Mouse (Mus musculus) embryonic facial prominence, embryonic 14.5 days (tissue): Measurements from ENCODE around the gene Cenpx. TPM values are rescaled to one million over a fixed set of nuclear protein-coding genes. Genes with fewer than 3 reads are reported as not detected.

Source experiments
- ATAC-seq: fragments of 200-750 bp; cut with Nextera tagmentation; 2 replicates; pipeline ENCODE4 v1.8.0; 2017; ENCODE audit warnings: low read depth, moderate number of reproducible peaks, moderate TSS enrichment
- DNase-seq: peaks from one replicate; pipeline ENCODE4 v3.0.0-alpha.2; 2015; ENCODE audit warnings: low spot score
- H3K27ac ChIP-seq: fragments of 300-500 bp; sonication (generic); replicated peaks from 2 replicates; pipeline ENCODE4 v1.5.1; 2014; ENCODE audit warnings: low read depth, mild to moderate bottlenecking, low read length, moderate library complexity
- H3K27me3 ChIP-seq: fragments of 300-500 bp; sonication (generic); replicated peaks from 2 replicates; pipeline ENCODE4 v1.6.1; 2014; ENCODE audit warnings: low read length; ENCODE audit not compliant: control insufficient read depth, insufficient read depth
- H3K36me3 ChIP-seq: fragments of 300-500 bp; sonication (generic); 2 replicates; pipeline ENCODE4 v1.6.1; 2014; ENCODE audit warnings: low read length, mixed read lengths; ENCODE audit not compliant: control insufficient read depth, insufficient read depth
- H3K4me1 ChIP-seq: fragments of 300-500 bp; sonication (generic); 2 replicates; pipeline ENCODE4 v1.6.1; 2014; ENCODE audit warnings: antibody characterized with exemption, low read length; ENCODE audit not compliant: control insufficient read depth, insufficient read depth
- H3K4me2 ChIP-seq: fragments of 300-500 bp; sonication (generic); 2 replicates; pipeline ENCODE4 v1.6.1; 2014; ENCODE audit warnings: low read depth, mild to moderate bottlenecking, low read length, moderate library complexity, mixed read lengths
- H3K4me3 ChIP-seq: fragments of 300-500 bp; sonication (generic); 2 replicates; pipeline ENCODE4 v1.5.1; 2014; ENCODE audit warnings: low read depth, mild to moderate bottlenecking, low read length
- H3K9ac ChIP-seq: fragments of 300-500 bp; sonication (generic); 2 replicates; pipeline ENCODE4 v1.6.1; 2014; ENCODE audit warnings: low read depth, mild to moderate bottlenecking, low read length, moderate library complexity, mixed read lengths
- H3K9me3 ChIP-seq: fragments of 300-500 bp; sonication (generic); 2 replicates; pipeline ENCODE4 v1.6.1; 2016; ENCODE audit warnings: low read length; ENCODE audit not compliant: control insufficient read depth
- WGBS: fragments of 180-500 bp; shearing (Covaris S2); extraction: QIAGEN DNeasy Blood & Tissue Kit; methylation state at CpG from one replicate; pipeline ENCODE4 v1.1.7; 2014; 5-methylcytosine and 5-hydroxymethylcytosine counted together
- polyA plus RNA-seq: library from polyadenylated mRNA; unstranded; fragments of >200 nt; fragmentation: Nextera tagmentation; extraction: Ambion mirVana; gene quantifications from 2 replicates; pipeline ENCODE4 v1.2.1, GENCODE M21; 2014

The Cenpx gene
- polyA plus RNA-seq, 1 experiment from 2014 or later: 145 TPM

DNA sequence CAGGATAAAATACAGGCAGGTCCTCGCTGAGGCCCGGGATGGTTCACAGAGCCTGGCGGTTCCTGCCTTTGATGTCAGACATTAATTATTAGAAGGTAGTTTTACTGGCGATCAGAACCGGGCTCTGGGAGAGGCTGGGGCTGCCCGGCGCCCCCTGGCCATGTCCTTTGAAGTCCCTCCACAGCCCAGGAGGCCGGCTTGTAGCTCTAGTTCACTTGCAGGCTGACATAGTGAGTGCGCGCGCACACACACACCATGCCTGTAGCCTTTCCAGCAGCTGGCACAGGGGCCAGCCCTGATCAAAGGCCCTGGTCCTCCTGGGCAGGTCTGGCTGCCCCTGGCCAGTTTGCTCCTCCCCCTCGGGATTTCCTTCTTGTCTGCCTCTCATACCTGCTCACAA, 17.9 kb downstream of the Cenpx start:
- Histone ChIP-seq H3K27ac (peak overlapping the region; percentile 39), H3K4me3 (no peak overlapping the region), H3K4me1 (no peaks in the 10 kb centered on the region), H3K4me2 (no peak overlapping the region), H3K9me3 (0 out of 2 replicates have a peak, but pooled peaks cover 4% of the 10 kb centered on the region), H3K36me3 (peaks cover 41% of the 10 kb centered on the region), H3K27me3 (no peaks in the 10 kb centered on the region), H3K9ac (no peak overlapping the region)
- DNase-seq (no peak), ATAC-seq (no peak; the same call in 1 of the 2 replicates)
- WGBS: 40% methylated on average over 12 of the region's 12 CpGs

DNA sequence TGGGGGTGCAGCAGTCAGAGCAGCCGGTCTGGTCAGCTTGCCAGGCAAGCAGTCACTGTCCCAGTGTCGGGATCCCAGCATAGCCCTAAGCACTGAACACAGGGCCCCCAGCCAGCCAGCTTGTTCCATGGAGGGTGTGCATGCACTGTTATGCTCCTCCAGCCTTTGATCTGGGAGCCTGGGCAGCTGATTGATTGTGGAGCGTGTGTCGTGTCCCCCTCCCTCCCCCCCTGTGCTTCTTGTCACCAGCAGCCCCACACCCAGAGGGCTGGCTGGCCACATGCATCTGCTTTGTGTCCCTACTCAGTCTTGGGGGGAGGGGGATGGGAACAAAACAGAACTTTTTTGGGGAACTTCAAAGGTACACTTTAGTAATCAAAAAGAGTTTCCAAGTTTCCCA, 18.4 kb downstream of the Cenpx start:
- ATAC-seq: peak; percentile 55; the same call in 1 of the 2 replicates
- WGBS: 28% methylated on average over 3 of the region's 4 CpGs

DNA sequence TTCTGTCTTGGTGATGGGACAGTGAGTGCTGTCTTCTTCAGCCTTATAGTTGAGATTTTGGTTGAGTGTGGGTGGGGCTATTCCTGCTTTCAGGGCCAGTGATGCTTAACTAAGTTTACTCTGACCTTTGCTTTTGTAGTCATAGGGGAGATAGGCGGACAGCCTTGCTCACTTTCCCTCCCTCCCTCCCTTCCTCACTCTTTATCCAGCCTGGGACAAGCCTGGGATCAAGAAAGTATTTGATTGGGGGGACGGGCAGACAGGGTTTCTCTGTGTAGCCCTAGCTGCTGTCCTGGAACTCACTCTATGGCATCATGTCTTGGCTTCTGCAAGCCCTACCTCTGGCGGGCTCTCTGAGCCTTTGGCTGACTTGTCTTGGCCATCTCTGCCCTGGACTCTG, 20.1 kb downstream of the Cenpx start:
- ATAC-seq (no peak), DNase-seq (no peak)
- no peaks in the 10 kb centered on the region for H3K4me1 ChIP-seq
- no peak overlapping the region for H3K9ac ChIP-seq
- H3K36me3 ChIP-seq: peaks cover 49% of the 10 kb centered on the region
- H3K4me2 ChIP-seq: no peak overlapping the region
- WGBS: 81% methylated on average over 3 of the region's 3 CpGs
- no peaks in the 10 kb centered on the region for H3K27me3 ChIP-seq
- 0 out of 2 replicates have a peak, but pooled peaks cover 4% of the 10 kb centered on the region for H3K9me3 ChIP-seq
- no peak overlapping the region for H3K4me3 ChIP-seq
- H3K27ac ChIP-seq: no peak overlapping the region

More for the DNA sequence above, 18.4 kb downstream of the Cenpx start:
- H3K4me3 ChIP-seq: no peak overlapping the region
- no peak overlapping the region for H3K4me2 ChIP-seq
- peak overlapping the region; percentile 11; the same call in 1 of the 2 replicates for H3K9ac ChIP-seq
- H3K36me3 ChIP-seq: peaks cover 41% of the 10 kb centered on the region
- no peaks in the 10 kb centered on the region for H3K27me3 ChIP-seq
- 0 out of 2 replicates have a peak, but pooled peaks cover 4% of the 10 kb centered on the region for H3K9me3 ChIP-seq
- H3K4me1 ChIP-seq: no peaks in the 10 kb centered on the region
- peak overlapping the region; percentile 39 for H3K27ac ChIP-seq
- DNase-seq: no peak

DNA sequence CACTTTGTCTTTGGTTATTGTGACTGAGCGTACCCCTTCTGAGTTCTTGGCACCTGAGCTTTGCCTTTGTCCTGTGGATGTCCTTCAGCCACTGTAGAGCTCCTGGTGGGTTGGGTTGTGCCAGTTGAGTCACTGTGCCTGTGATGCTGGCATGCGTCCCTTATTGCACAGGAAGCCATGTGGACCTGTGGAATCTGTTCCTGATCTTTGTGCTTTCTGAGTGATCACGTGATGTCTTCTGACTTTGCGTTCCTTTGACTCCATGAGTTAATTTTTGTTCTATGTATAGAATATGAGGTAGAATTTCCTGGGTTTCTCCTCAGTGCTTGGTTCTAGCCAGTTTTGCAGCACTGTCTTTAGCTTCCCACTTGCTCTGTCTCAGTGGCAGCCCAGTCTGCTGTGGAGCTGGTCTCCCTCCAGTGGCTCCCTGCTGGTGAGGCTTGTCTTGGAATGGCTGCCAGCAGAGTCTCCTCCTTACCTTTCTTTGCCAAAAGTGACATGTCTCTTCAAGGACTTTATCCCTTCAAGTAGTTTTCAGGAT, 21.0 kb downstream of the Cenpx start:
- Histone ChIP-seq H3K4me2 (no peak overlapping the region), H3K4me1 (no peaks in the 10 kb centered on the region), H3K36me3 (peaks cover 51% of the 10 kb centered on the region), H3K9me3 (0 out of 2 replicates have a peak, but pooled peaks cover 4% of the 10 kb centered on the region), H3K4me3 (no peak overlapping the region), H3K27ac (no peak overlapping the region), H3K27me3 (no peaks in the 10 kb centered on the region), H3K9ac (no peak overlapping the region)
- DNase-seq (no peak), ATAC-seq (no peak)
- 91% methylated on average over 4 of the region's 4 CpGs for WGBS

DNA sequence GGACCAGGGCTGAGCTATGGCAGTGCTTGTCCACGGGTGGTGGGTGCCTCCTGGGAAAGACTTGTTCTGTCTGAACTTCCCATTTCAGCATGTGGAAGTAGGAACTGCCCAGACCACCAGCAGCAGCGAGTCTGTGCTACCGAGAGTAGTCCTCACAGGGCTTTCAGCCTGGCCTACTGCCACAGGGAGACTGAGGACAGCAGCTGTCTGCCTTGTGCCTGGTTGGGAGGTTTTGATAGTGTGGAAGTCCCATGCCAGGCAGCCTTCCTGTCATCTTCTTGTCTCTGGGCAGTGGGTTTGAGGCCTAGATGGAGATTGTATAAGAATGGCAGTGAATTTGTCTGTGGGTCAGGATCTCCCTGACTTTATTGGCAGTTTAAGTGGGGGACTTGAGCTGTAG, 24.2 kb downstream of the Cenpx start:
- 0 out of 2 replicates have a peak, but pooled peaks cover 5% of the 10 kb centered on the region for H3K4me1 ChIP-seq
- 91% methylated on average over 3 of the region's 3 CpGs for WGBS
- no peak overlapping the region for H3K4me2 ChIP-seq
- H3K9me3 ChIP-seq: no peaks in the 10 kb centered on the region
- DNase-seq (no peak), ATAC-seq (no peak)
- H3K27ac ChIP-seq: no peak overlapping the region
- H3K36me3 ChIP-seq: peaks cover 56% of the 10 kb centered on the region
- no peak overlapping the region for H3K9ac ChIP-seq
- no peaks in the 10 kb centered on the region for H3K27me3 ChIP-seq
- H3K4me3 ChIP-seq: no peak overlapping the region

DNA sequence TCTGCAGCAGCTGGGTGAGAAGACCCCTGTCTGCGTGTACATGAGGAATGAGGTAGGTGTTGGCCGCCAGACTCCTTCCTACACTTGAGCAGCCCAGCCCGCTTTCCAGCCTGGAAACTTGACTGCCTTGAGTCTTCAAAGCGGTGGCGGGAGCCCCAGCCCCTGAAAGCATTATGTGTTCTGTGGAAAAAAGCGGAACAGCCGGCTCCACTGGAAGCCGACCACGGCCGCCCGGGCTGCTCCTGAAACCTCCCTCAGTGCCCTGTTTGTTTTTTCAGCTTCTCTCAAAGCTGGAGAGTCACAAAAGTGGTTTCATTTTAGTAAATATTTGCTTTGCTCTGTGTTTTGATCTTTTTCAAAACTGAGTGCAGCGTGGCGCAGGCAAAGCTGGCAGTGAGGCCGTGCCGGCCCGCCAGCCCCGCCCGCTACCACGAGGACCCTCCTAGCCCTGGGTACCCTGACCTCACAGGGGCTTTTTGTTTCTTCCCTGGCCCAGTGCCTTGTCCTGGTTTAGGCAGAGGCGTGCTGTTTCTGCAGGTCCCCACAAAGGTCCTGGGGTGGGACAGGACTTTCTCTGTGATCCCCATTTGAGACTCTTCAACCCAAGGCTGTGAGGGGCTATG, 26.8 kb downstream of the Cenpx start:
- ATAC-seq (peak; percentile 62), DNase-seq (peak; percentile 74)
- Histone ChIP-seq H3K9me3 (no peaks in the 10 kb centered on the region), H3K27me3 (no peaks in the 10 kb centered on the region), H3K27ac (peak overlapping the region; percentile 84), H3K9ac (no peak overlapping the region), H3K4me1 (0 out of 2 replicates have a peak, but pooled peaks cover 5% of the 10 kb centered on the region), H3K36me3 (peaks cover 48% of the 10 kb centered on the region), H3K4me3 (no peak overlapping the region), H3K4me2 (peak overlapping the region; percentile 24; the same call in 1 of the 2 replicates)
- WGBS: 56% methylated on average over 20 of the region's 20 CpGs

DNA sequence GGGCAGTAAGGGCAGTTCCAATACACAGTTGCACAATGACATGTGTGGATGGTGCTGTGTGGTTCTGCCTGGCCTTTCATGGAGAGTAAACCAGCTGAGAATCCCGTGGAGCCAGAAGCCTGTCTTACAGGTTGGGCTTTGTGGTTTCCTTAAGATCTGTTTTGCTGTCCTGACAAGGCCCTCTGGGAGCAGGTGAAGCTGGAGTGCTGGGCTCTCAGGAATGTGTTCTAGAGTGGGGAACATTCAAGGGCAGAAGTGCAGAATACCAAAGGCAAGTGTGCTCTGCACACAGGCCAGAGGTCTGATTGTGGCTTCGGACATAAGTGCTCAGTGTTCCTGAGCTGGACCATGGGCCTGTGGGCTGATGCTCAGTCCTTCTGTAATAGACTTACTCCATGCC, 28.9 kb downstream of the Cenpx start:
- Histone ChIP-seq H3K36me3 (peaks cover 52% of the 10 kb centered on the region), H3K9me3 (no peaks in the 10 kb centered on the region)

DNA sequence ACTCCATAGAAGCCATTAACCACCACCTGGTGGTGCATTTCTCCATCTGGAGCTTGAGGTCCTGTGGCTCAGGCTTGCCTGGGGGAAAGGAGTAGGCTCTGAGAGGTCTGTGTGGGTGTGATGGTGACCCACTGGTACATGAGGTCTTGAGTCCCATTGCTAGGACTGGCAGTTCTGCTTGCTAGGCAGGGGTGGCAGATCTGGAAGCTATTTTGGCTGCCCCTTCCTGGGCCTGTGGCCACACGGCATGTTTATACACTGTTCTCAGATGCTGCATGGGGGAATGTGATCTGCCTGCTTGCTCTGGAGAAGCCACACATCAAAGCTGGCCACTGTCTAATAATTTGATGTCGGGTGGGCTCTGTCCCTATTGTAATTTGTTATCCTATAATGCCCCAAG, 29.5 kb downstream of the Cenpx start:
- Histone ChIP-seq H3K4me1 (0 out of 2 replicates have a peak, but pooled peaks cover 5% of the 10 kb centered on the region), H3K9ac (no peak overlapping the region), H3K27ac (no peak overlapping the region), H3K36me3 (peaks cover 52% of the 10 kb centered on the region), H3K27me3 (no peaks in the 10 kb centered on the region), H3K4me2 (no peak overlapping the region), H3K4me3 (no peak overlapping the region), H3K9me3 (no peaks in the 10 kb centered on the region)
- WGBS: 62% methylated on average over 2 of the region's 2 CpGs
- DNase-seq (no peak), ATAC-seq (no peak)

More for the DNA sequence above, 28.9 kb downstream of the Cenpx start:
- Histone ChIP-seq H3K27me3 (no peaks in the 10 kb centered on the region), H3K4me2 (no peak overlapping the region), H3K27ac (no peak overlapping the region), H3K9ac (no peak overlapping the region), H3K4me1 (0 out of 2 replicates have a peak, but pooled peaks cover 5% of the 10 kb centered on the region), H3K4me3 (no peak overlapping the region)
- DNase-seq (no peak), ATAC-seq (no peak)
- 80% methylated on average over 2 of the region's 2 CpGs for WGBS
